Mouse (Mus musculus) midbrain, embryonic 16.5 days (tissue): ENCODE measurements around the gene Fbln2. TPM values are rescaled to one million over a fixed set of nuclear protein-coding genes. Genes with fewer than 3 reads are reported as not detected.
A peak's percentile ranks its signal among the peaks of the same experiment; 100 is the strongest.
"Not testable (repeated sequence)": the region's sequence is repeated elsewhere in the genome, so short reads cannot be mapped to it uniquely, and the experiment has no call there.

Experiments used
- ATAC-seq: fragments of 200-750 bp; cut with Nextera tagmentation; 2 replicates; pipeline ENCODE4 v1.8.0; 2017; ENCODE audit warnings: moderate TSS enrichment
- H3K27ac ChIP-seq: fragments of 300-500 bp; sonication (generic); 2 replicates; pipeline ENCODE4 v1.5.1; 2014; ENCODE audit warnings: mild to moderate bottlenecking, low read length, mixed read lengths
- H3K27me3 ChIP-seq: fragments of 300-500 bp; sonication (generic); 2 replicates; pipeline ENCODE4 v1.6.1; 2014; ENCODE audit warnings: low read depth, low read length, mixed read lengths; ENCODE audit not compliant: control insufficient read depth, insufficient read depth
- H3K36me3 ChIP-seq: fragments of 300-500 bp; sonication (generic); 2 replicates; pipeline ENCODE4 v1.6.1; 2014; ENCODE audit warnings: mild to moderate bottlenecking, low read length, moderate library complexity, mixed read lengths; ENCODE audit not compliant: control insufficient read depth, insufficient read depth
- H3K4me1 ChIP-seq: fragments of 300-500 bp; sonication (generic); 2 replicates; pipeline ENCODE4 v1.6.1; 2014; ENCODE audit warnings: mild to moderate bottlenecking, low read length, mixed read lengths; ENCODE audit not compliant: control insufficient read depth, insufficient read depth
- H3K4me2 ChIP-seq: fragments of 300-500 bp; sonication (generic); 2 replicates; pipeline ENCODE4 v1.6.1; 2014; ENCODE audit warnings: mild to moderate bottlenecking, low read length, mixed read lengths
- H3K4me3 ChIP-seq: fragments of 300-500 bp; sonication (generic); 2 replicates; pipeline ENCODE4 v1.5.1; 2014; ENCODE audit warnings: low read depth, mild to moderate bottlenecking, low read length, moderate library complexity, mixed read lengths
- H3K9ac ChIP-seq: fragments of 300-500 bp; sonication (generic); 2 replicates; pipeline ENCODE4 v1.6.1; 2014; ENCODE audit warnings: low read depth, low read length, mixed read lengths
- H3K9me3 ChIP-seq: fragments of 300-500 bp; sonication (generic); replicated peaks from 2 replicates; pipeline ENCODE4 v1.6.1; 2014; ENCODE audit warnings: mild to moderate bottlenecking, low read length, mixed read lengths; ENCODE audit not compliant: control insufficient read depth, poor library complexity, severe bottlenecking
- WGBS: fragments of 180-500 bp; shearing (Covaris S2); extraction: QIAGEN DNeasy Blood & Tissue Kit; methylation state at CpG from one replicate; pipeline ENCODE4 v1.1.7; 2014; 5-methylcytosine and 5-hydroxymethylcytosine counted together
- polyA plus RNA-seq: library from polyadenylated mRNA; unstranded; fragments of >200 nt; fragmentation: Nextera tagmentation; extraction: Ambion mirVana; gene quantifications from 2 replicates; pipeline ENCODE4 v1.2.1, GENCODE M21; 2015

The Fbln2 gene
- polyA plus RNA-seq: 11.9 and 12.5 TPM in 2 replicates

DNA sequence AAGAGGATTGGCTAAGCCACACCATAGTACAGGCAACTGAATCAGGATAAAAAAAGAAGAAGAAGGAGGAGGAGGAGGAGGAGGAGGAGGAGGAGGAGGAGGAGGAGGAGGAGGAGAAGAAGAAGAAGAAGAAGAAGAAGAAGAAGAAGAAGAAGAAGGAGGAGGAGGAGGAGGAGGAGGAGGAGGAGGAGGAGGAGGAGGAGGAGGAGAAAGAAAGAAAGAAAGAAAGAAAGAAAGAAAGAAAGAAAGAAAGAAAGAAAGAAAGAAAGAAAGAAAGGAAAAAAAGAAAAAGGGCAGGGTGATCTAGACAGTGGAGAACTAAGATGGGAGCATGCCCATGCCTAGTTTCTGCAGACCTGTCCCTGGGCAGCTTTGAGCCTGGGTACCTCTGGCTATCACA is at the start of gene Fbln2:
Gene Fbln2, plus strand, starts transcription at position 301 of the 400 bp plus-strand sequence.
- not testable (repeated sequence) for H3K4me1 ChIP-seq, ATAC-seq, H3K27me3 ChIP-seq

DNA sequence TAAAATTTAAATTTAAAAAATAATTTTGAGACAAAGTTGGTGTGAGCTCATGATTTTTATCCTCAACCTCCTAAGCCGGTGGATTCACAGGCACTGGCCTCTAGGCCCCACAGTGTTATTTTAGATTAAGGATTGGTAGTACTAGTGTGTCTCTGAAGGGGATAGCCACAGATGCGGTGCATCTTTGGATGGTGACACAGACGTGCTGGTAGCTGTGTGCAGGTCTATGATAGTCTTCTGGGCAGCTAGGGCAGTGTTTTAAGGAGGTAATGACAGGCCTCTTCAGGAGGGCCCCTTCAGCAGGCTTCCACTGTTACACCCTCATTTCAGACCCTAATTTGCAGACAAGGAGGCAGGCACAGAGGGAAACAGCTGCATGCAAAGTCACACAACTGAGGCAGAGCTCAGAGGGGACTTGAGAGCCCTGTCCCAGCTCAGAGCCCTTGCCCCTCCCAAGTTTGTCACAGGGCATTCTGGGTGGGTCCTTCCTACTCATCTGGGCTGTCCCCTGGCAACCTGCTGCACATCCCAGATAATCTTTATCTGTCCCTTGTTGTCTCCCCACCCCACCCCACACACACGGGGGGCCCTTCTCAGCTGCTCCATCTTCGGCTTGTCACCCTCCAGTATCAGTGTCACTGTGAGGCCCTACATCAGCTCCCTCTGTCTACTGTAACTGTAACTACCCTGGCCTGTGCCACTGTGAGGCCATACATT is 48.9 kb upstream of the Fbln2 start:
- peaks cover 6% of the 10 kb centered on the region for H3K36me3 ChIP-seq
- H3K9ac ChIP-seq: no peak overlapping the region
- no peak overlapping the region for H3K4me3 ChIP-seq
- peaks cover 32% of the 10 kb centered on the region for H3K4me1 ChIP-seq
- H3K27me3 ChIP-seq: no peaks in the 10 kb centered on the region
- ATAC-seq: no peak
- no peak overlapping the region for H3K4me2 ChIP-seq
- no peaks in the 10 kb centered on the region for H3K9me3 ChIP-seq
- H3K27ac ChIP-seq: no peak overlapping the region
- 89% methylated on average over 5 of the region's 5 CpGs for WGBS

More for the DNA sequence above, at the start of gene Fbln2:
- not testable (repeated sequence) for H3K27ac ChIP-seq, H3K9me3 ChIP-seq, H3K36me3 ChIP-seq
- H3K4me2 ChIP-seq: peak within 1 kb of the TSS; percentile 72
- peak within 1 kb of the TSS; percentile 58 for H3K9ac ChIP-seq
- H3K4me3 ChIP-seq: peak within 1 kb of the TSS; percentile 42

DNA sequence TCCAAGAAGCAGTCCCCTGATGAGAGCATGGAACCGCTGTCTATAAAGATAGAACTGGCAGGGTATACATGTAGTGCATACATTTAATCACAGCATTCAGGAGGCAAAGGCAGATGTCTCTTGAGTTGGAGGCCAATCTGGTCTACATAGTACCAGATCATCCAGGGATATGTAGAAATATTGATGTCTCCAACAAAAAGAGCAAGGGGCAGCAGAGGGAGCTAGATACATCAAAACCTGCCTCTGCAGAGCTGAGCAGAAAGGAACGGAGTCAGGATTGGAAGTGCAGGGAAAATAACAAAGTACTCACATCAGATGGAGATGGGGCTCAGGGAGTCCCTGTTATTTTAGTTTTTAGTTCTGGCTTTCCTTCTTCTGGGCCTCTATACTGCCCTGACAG is 47.7 kb upstream of the Fbln2 start:
- no peak overlapping the region for H3K9ac ChIP-seq
- ATAC-seq: no peak
- WGBS: 57% methylated on average over 2 of the region's 2 CpGs
- no peak overlapping the region for H3K4me3 ChIP-seq
- no peaks in the 10 kb centered on the region for H3K27me3 ChIP-seq
- no peaks in the 10 kb centered on the region for H3K9me3 ChIP-seq
- H3K27ac ChIP-seq: peak overlapping the region; percentile 56; the same call in 1 of the 2 replicates
- peaks cover 11% of the 10 kb centered on the region for H3K36me3 ChIP-seq
- H3K4me2 ChIP-seq: no peak overlapping the region
- peaks cover 19% of the 10 kb centered on the region for H3K4me1 ChIP-seq

DNA sequence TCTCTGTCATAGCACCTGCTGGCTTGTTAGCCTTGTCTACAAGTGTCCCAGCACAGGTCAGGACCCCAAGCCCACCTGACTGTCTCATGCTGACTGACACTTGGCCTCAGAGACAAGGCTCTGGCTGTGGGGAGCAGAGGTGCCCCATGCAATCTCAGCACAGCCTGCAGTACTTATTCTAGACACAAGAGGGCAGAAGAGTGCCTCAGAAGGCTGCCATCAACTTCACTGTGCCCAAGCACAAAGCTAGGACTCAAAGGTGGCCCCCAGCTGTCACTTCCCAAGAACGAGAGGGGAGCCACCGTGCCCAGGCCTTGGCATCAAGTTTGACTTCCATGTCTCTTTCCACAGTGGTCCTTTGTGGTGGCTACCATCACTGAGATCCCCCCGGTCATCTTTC is 47.0 kb upstream of the Fbln2 start:
- Histone ChIP-seq H3K4me3 (no peak overlapping the region), H3K36me3 (peaks cover 11% of the 10 kb centered on the region), H3K9me3 (no peaks in the 10 kb centered on the region), H3K27me3 (no peaks in the 10 kb centered on the region), H3K4me2 (no peak overlapping the region), H3K9ac (0 out of 2 replicates have a peak overlapping the region, but pooled peaks have one; percentile 21), H3K4me1 (peaks cover 15% of the 10 kb centered on the region), H3K27ac (no peak overlapping the region)
- ATAC-seq: peak; percentile 5; the same call in 1 of the 2 replicates
- 31% methylated on average over 3 of the region's 3 CpGs for WGBS

DNA sequence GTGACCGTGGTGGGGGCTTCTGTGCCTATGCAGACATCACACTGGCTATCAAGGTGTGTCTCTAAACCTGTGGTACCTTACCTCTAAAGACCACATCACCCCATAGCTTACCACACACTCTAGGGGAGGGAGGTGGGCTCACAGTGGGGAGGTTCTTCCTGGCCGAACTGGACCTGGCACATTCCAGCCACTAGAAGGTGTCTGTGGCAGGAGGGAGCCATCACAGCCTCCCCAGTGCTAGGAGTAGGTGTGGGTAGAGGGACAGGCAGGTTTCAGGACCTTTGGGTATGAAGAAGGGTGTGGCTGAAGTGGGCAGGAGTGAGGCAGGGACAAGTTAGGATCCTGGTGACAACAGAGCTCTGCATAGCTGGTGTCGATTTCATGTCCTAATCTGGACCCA is 44.4 kb upstream of the Fbln2 start:
- Histone ChIP-seq H3K9me3 (no peaks in the 10 kb centered on the region), H3K4me1 (peaks cover 7% of the 10 kb centered on the region), H3K27me3 (no peaks in the 10 kb centered on the region), H3K4me2 (no peak overlapping the region), H3K27ac (no peak overlapping the region), H3K4me3 (no peak overlapping the region), H3K36me3 (peaks cover 17% of the 10 kb centered on the region), H3K9ac (no peak overlapping the region)
- WGBS: 70% methylated on average over 3 of the region's 3 CpGs
- no peak for ATAC-seq

DNA sequence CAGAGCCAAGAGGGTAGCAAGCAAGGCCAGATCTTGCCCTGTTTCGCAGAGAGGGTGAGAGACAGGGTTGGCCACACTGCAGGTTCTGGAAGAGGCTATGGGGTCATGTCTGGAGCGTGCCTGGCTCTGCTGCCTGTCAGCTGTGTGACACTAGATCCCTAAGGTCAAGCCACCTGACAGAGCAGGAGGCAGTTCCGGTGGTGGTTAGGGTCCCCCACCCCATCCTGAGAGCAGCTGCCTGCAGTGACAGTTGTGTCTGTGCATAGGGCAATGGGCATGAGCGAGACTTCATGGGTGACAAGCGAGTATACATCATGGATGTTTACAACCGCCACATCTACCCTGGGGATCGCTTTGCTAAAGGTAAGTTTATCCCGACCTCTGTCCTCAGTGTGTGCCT is 43.1 kb upstream of the Fbln2 start:
- Histone ChIP-seq H3K4me3 (no peak overlapping the region), H3K4me2 (no peak overlapping the region), H3K27ac (no peak overlapping the region), H3K36me3 (peaks cover 23% of the 10 kb centered on the region), H3K4me1 (peaks cover 7% of the 10 kb centered on the region), H3K9me3 (no peaks in the 10 kb centered on the region), H3K9ac (no peak overlapping the region), H3K27me3 (no peaks in the 10 kb centered on the region)
- 95% methylated on average over 8 of the region's 8 CpGs for WGBS
- no peak for ATAC-seq

DNA sequence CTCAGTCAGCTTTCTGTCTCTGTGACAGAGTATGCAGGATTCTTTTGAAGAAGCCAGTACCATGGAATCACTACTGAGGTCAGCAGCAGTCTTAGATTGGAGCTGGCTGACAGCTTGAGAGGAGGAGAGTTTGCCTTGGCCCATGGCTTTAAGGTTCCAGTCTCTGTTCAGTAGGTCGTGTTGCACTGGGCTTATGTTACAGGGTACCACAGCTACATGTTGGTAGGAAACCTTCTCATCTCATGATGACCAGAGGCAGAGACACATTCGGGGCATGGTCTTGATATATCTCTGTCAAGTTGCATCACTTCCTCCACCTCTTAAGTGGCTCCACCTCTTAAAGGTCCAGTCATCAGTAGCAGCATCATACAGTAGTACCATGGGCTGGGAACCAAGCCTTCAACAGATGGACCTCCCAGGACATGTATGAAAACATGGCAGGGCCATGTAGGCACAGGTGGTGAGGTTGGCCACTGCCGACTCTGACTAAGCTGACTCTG is 40.8 kb upstream of the Fbln2 start:
- Histone ChIP-seq H3K4me3 (no peak overlapping the region), H3K9me3 (no peaks in the 10 kb centered on the region), H3K36me3 (peaks cover 23% of the 10 kb centered on the region), H3K9ac (no peak overlapping the region), H3K4me1 (no peaks in the 10 kb centered on the region), H3K27me3 (no peaks in the 10 kb centered on the region), H3K4me2 (no peak overlapping the region), H3K27ac (no peak overlapping the region)
- ATAC-seq: no peak
- 86% methylated on average over 3 of the region's 3 CpGs for WGBS

DNA sequence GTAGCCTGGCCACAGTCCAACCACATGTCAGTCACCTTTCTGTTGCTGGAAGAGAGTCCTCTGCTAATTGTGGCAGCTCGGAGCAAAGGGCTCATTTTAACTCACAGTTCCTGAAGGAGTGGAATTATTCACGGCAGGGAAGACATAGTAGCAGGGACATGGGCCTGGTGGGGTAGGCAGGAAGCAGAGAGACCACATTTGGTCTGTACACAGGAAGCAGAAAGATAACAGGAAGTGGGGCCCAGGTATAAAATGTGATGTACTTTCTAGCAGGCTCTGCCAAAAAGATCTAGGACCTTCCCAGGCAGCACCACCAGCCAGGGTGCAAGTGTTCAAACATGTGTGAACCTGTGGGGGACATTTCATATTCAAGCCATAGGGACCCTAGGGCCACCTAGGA is 39.9 kb upstream of the Fbln2 start:
- H3K9me3 ChIP-seq: no peaks in the 10 kb centered on the region
- H3K9ac ChIP-seq: no peak overlapping the region
- no peak for ATAC-seq

DNA sequence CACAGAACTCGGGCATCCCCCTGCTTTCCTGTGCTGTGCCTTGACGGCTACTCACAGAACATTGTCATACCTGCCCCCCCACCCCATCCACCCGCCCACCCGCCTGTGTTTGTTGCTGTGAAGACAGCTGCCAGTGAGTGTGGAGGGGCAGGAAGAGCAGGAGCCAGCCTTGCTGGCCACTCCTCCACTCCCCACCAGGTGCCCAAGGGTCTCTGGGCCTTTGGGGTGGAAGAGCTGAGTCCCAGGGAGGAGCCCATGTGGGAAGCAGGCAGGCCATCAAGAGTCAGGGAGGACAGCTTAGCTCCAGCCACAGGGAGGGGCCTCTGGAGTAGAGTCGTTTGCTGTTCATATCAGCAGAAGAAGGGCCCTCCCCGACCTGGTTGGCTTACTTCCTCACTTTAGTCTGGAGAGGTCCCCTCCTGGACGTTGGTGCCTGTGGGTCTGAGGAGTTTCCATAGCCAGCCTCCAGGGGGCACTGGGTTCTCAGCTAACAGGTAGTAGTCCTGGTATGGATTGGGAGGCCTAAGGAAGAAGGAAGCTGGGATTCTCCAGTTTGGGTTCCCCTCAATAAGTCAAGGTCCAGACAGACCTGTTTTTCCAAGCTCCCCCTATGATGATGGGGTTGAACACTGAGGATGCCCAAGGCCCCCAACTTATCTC is 38.9 kb upstream of the Fbln2 start:
- H3K36me3 ChIP-seq: peaks cover 20% of the 10 kb centered on the region
- H3K4me3 ChIP-seq: no peak overlapping the region
- 52% methylated on average over 7 of the region's 7 CpGs for WGBS
- no peak overlapping the region for H3K4me2 ChIP-seq
- H3K4me1 ChIP-seq: no peaks in the 10 kb centered on the region
- H3K27me3 ChIP-seq: no peaks in the 10 kb centered on the region
- H3K9ac ChIP-seq: no peak overlapping the region
- peak; percentile 63 for ATAC-seq
- no peak overlapping the region for H3K27ac ChIP-seq
- H3K9me3 ChIP-seq: no peaks in the 10 kb centered on the region

More for the DNA sequence above, 39.9 kb upstream of the Fbln2 start:
- Histone ChIP-seq H3K27ac (no peak overlapping the region), H3K4me1 (no peaks in the 10 kb centered on the region), H3K4me3 (no peak overlapping the region), H3K36me3 (peaks cover 20% of the 10 kb centered on the region), H3K27me3 (no peaks in the 10 kb centered on the region), H3K4me2 (no peak overlapping the region)
- WGBS: 76% methylated on average over 2 of the region's 2 CpGs
